Mouse (Mus musculus) ZHBTc4 (cell line): ENCODE data around the gene Crcp.
A peak's percentile ranks its signal among the peaks of the same experiment; 100 is the strongest.

Experiments used
- DNase-seq: peaks from one replicate; pipeline ENCODE4 v3.0.0-alpha.2; 2011; ENCODE audit warnings: low read depth, low spot score

Gene Crcp

DNA sequence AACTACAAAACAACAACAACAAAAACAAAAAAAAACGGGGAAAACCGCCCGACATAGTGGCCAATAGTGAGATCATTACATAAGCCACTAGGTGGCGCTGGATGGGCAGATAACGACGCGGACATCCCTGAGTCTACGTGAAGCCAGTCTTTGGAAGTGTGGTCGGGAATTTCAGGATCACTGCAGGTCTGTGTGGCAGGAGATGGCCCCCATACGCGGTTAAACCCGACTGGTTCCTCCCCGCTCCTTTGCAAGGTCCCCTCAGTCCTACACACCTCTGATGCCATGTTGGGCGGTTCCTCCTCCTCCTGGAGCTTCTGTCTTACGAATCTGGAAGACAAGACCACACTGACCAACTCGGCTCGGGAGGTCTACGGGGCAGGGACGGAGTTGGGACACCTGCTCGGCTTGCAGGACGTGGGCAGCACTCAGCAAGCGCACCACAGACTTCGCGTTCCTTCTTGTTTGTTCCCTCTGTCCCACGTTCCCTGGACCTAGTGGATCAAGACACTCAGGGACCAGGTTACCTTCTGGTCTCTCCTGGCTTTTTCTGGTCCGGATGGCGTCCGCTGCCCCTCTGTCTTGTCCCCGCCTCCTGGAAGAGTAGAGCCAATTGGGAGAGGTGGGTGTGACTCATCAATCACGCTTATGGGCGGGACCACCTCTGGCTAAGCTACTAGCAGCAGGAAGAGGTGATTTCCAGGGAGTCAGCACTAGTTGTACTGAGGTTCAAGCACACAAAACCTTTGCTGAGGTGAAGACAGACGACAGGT is 5.1 kb upstream of the Crcp start:
- peak; percentile 96 for DNase-seq

DNA sequence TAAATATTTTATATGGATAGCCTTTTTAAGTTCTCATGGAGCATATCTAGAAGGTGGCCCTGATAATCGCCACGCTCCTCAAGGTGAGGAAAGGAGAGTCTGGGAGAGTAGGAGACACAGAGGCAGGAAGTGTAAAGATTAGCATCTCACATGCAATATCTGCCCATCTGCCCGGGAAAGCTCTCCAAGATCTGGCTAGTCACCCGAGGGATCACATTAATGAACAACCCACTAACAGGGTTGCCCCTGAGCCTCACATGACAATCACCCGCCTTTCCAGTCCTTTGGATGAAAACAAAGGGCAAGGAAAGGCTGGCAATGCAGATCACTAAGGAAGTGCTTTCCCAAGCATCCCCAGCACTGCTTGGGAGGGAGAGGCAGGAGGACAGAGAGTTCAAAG is 2.0 kb upstream of the Crcp start:
- DNase-seq, result no peak

GRCm38 (mm10) chr5:130027696-130028095 is 1.4 kb upstream of the Crcp start:
- DNase-seq, result no peak

- DNase-seq, result no peak
Measured at GRCm38 (mm10) chr5:130031410-130032390, 2.6 kb downstream of the Crcp start.

DNA sequence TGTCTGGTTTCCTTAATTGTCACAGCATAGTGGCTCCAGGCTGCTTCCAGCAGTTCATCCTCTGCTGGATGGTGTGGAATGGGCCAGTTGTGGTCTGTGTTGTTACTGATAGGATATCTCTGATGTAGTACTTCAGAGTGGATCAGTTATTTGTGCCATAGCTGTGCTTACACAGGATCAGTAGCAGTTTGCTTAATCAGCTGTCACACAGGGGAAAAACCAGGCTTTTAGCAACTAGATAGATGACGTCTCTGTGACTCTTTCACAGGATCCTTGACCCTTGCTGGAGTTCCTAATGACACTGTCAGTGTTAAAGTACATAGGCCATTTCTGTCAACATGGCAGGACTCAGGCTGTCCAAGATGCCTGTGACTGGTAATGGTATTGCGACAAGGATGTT is 4.8 kb downstream of the Crcp start:
- no peak for DNase-seq

GRCm38 (mm10) chr5:130036300-130036699 is 7.2 kb downstream of the Crcp start:
- peak; percentile 69 for DNase-seq

GRCm38 (mm10) chr5:130037752-130038455 is 8.8 kb downstream of the Crcp start:
- peak; percentile 89 for DNase-seq

DNA sequence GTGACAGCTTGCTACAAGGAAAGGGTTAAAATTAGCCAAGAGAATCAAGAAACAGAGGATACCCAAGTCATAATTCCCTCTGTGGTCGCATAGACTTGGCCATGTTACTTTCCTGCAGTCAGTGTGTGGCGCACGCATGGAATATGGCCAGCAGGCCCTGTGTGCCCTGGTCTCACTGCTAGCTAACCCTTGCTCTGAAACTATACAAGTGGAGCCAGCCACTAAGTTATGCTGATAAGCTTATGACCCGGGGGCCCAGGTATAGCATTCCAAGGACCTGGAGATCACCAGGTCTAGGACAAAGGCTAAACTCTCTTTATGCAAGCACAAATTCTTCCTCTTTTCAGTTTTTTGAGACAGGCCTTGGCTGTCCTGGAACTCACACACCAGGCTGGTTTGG is 11.7 kb downstream of the Crcp start:
- DNase-seq, result no peak

DNA sequence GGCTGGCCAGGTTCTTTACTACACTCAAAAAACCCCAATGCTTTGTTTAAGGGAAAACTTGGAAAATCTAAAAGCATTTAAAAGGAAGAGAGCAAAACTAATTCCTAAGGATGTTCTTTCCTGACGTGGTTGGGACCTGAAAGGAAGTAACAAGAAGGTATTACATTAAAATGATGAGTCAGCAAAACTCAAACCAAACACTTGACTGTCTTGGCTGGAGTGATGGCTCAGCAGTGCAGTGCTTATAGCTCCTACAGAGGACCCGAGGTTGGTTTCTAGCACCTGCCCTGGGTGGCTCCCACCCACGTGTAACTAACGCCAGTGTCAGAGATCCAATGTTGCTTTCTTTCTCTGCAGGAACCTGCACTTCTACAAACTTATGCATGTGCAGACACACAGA is 12.2 kb downstream of the Crcp start:
- DNase-seq, result no peak

DNA sequence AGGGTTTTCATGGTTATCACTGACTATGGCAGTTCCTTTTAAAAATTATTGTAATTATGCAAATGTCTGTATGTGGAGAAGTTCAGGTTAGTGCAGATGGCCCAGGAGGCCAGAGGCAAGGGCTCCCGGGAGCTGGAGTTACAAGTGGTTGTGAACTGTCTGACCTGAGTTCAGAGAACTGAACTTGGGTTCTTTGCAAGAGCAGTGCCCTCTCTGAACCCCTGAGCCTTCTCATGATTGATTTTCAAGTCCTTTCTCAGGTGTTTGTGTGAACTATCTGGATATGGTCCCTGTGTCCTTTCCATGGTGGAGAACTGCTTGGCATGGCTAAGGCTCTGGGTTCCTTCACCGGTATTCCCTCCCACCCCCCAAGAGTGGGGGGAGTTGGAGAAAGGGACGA is 14.7 kb downstream of the Crcp start:
- DNase-seq, result no peak

- DNase-seq, result peak; percentile 46
Measured at GRCm38 (mm10) chr5:130044201-130044695, 15.2 kb downstream of the Crcp start.

- no peak for DNase-seq
Measured at GRCm38 (mm10) chr5:130046100-130046499, 17.0 kb downstream of the Crcp start.

DNA sequence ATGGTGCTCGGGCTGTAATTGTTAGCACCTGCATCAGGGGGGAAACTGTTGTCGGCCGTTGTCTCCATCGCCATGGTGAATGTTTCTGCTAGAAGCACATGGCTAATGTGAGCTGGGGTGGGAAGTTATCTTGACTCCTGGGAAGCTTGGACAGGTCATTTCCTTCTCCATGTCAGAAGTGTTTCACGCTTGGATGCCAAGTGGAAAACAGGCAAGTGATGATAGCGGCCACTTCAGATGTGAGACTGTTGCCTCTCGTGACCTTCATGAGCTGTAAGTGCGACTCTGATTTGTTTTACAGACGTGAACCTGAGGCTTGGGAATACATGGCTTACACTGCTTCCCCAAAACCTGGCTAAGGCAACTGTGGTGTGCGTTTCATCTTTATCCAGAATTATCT is 17.5 kb downstream of the Crcp start:
- no peak for DNase-seq

DNA sequence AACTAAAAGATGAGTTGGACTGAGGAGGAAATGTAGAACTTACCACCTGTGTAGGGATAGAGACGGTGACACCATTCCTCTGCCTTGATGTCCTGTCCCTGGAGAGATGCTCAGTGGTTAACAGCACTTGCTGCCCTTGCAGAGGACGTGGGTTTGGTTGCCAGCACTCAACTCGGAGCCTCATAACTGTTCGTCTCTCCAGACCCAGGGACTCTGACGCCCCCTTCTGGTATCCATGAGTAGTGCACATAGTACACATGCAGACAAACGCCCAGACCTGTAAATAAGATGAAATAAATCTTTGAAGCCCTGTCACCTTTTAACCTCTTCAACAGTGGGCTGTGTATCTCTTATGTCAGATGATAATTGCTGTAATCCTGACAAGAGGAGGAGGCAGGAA is 17.9 kb downstream of the Crcp start:
- peak; percentile 74 for DNase-seq

DNA sequence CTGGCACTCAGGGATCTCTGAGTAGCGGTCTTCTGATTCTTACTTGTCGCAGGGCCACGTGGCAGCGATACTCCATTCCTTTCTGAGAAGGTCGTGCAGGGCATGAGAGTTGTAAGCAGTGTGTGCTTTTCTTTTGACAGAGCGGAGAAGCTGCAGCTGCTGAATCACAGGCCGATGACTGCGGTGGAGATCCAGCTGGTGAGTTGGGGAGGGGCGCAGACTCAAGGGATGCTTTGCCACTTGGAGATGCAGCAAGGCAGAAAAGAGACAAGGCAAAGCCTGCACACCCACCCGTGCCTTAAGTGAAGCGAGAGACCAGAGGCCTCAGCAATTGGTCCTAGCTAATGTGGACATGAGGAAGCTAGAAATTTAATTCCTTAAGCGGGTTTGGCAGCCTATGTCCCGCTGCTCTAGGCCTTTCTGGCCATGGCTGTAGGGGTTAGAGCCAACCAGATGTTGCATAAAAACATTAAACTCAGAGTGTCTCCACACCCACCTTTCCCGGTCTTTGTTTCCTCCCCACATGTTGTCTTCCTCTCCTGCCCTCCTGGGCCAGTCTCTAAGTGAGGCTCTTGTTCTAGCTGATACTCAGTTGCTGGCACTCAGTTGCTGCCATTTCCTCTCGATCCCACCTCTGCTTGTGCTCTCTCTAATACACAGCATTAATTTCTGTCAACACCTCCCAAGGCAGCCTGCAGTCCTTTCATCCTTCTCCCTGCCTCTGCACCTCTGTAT is 19.9 kb downstream of the Crcp start:
- no peak for DNase-seq

- DNase-seq, result no peak
Measured at GRCm38 (mm10) chr5:130050416-130050815, 21.3 kb downstream of the Crcp start.

DNA sequence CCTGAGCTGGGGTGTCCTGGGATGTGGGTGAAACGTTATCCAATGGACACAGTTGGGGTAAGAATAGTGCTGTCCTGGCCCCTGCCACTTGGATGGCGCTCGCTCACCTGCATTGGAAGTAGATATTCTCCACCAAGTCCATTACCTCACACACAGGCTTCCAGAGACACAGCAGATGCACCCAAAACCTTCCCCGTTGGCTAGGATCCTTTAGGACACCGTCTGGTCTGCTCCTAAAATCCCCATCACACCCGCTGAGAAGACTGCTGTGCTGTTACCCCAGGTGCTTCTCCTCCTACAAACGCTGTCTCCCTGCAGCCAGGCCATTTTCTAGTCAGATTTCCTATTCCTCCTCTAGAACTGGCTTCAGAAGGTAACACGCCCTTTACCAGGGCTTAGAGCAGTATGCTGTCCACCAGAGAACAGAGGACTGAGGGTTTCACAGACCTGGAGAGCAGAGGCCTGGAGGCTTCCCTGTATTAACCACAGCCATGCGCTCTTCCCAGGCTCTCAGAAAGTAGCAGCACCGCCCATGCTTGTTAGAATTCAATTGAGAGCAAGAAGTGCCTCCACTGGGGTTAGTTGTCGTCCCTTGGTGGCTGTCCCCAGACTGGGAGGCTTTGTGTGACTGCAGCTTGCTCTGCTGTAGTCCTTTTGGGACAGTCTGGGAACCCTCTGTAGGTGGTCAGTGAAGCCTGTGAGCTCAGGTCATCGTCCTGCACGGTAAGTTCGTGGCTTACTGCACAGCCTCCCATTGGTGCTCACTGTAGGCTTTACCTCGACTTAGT is 22.2 kb downstream of the Crcp start:
- no peak for DNase-seq

DNA sequence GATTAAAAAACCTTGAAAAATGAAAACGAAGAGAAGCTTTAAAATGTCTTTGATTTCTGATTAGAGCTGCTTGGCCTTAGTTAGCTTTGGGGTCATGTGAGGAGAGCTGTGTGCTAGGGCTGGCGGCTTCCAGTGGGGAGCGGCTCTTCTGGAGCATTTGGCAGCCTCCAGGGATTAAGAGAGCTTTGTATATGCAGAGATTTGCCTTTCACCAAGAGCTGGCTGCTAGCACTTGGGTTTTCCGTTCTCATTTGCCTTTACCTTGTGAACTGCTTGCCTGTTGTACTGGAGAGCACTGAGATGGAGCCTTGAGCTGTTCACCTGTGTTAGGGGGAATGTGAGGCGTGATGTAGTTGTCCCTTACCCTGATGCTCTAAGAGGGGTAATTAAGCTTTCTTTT is 23.4 kb downstream of the Crcp start:
- no peak for DNase-seq

- no peak for DNase-seq
Measured at GRCm38 (mm10) chr5:130052955-130053354, 23.9 kb downstream of the Crcp start.

DNA sequence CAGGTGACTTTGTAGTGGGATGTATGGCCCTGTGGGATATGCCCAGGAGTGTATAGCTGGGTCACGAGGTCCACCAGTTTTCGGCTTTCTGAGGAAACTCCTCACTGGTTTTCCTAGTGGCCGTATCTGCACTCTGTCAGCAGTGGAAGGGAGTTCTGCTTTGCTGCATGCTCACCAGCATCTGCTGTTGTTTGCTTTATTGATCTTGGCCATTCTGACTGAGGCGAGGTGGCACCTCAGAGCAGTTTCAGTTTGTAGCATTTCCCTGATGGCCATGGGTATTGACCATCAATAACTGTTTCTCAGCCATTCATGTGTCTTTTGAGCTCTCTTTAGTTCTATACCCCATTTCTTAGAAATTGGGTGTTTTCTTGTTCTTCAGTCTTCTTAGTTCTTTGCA is 26.6 kb downstream of the Crcp start:
- no peak for DNase-seq
